Mouse (Mus musculus) lung, adult 2 months (tissue): ENCODE results near the gene Vps36.
A peak's percentile ranks its signal among the peaks of the same experiment; 100 is the strongest.

ENCODE experiments used
- CTCF ChIP-seq: fragments of 200-500 bp; IDR thresholded peaks from 2 replicates; pipeline ENCODE4 v1.5.1; 2011; ENCODE audit warnings: mild to moderate bottlenecking, low read length, control low read depth; ENCODE audit not compliant: insufficient read depth
- POLR2A ChIP-seq: fragments of 200-500 bp; IDR thresholded peaks from 2 replicates; pipeline ENCODE4 v1.6.1; 2011; ENCODE audit warnings: low read depth, mild to moderate bottlenecking, control low read depth, low read length, borderline replicate concordance; ENCODE audit errors: extremely low read depth

DNA sequence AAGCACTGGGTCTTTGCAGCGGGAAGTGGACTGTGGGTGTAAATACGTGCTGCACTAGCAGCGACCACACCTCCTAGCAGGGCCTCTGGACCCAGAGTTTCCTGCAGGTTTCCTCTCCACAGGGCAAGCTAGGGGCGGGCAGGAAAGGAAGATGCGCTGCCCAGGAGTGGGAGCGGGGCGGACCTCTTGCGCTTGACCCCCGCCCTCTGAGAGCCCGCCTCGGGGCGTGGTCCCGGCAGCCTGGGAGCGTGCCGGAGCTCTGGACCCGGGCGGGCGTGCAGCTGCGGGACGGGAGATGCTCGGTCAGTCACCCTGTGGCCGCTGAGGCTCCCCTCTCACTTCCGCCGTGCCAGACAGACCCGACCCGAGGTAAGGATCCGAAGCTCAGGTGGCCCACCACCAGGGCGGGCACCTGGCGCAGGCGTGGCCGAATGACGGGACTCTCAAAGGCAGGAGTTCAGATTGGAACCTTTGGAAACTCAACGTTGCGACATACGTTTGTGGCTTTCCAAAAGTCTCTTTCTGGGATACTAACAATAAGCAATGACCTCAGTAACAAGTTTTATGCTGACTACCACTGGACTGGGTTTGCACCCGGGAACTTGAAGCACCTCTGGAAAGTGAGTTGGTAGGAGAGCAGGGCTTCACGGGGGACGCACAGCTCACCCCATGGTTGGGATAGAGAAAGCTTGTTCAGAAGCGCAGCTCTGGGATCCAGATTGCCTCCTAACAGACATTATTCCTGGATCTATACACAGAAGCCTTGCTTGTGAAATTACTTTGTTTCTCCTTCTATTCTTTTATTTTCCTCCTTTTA is 34.7 kb downstream of the Vps36 start, which contains the start of gene Thsd1:
- TF ChIP-seq POLR2A (peak; percentile 74; the same call in 1 of the 2 replicates), CTCF (no peak)
